Mouse (Mus musculus): ENCODE measurements around the gene Emp2.

Emp2 gene

GRCm38 (mm10) chr16:10313646-10314088 lies at the start of gene Emp2:
Emp2 (minus strand) TSS chr16:10313968.
- no peak for DNase-seq (ENCODE audit: low spot score)

- DNase-seq (ENCODE audit: low spot score), result no peak
Observed at GRCm38 (mm10) chr16:10363061-10363460, 49.3 kb upstream of the Emp2 start.

GRCm38 (mm10) chr16:10359241-10359640 lies 45.5 kb upstream of the Emp2 start:
- DNase-seq (ENCODE audit: low spot score), result no peak

GRCm38 (mm10) chr16:10358010-10358934 lies 44.5 kb upstream of the Emp2 start:
- DNase-seq (ENCODE audit: low spot score), result no peak

GRCm38 (mm10) chr16:10355004-10355403 lies 41.2 kb upstream of the Emp2 start:
- DNase-seq (ENCODE audit: low spot score), result peak; percentile 52

GRCm38 (mm10) chr16:10351050-10351636 lies 37.4 kb upstream of the Emp2 start:
- no peak for DNase-seq (ENCODE audit: low spot score)

- DNase-seq (ENCODE audit: low spot score), result no peak
Observed at GRCm38 (mm10) chr16:10349876-10350275, 36.1 kb upstream of the Emp2 start.

- no peak for DNase-seq (ENCODE audit: low spot score)
Observed at GRCm38 (mm10) chr16:10349436-10349835, 35.7 kb upstream of the Emp2 start.

- DNase-seq (ENCODE audit: low spot score), result no peak
Observed at GRCm38 (mm10) chr16:10347551-10347950, 33.8 kb upstream of the Emp2 start.

GRCm38 (mm10) chr16:10341110-10341509 lies 27.3 kb upstream of the Emp2 start:
- DNase-seq (ENCODE audit: low spot score), result no peak

GRCm38 (mm10) chr16:10339930-10340329 lies 26.2 kb upstream of the Emp2 start:
- DNase-seq (ENCODE audit: low spot score), result no peak

- DNase-seq (ENCODE audit: low spot score), result peak; percentile 37
Observed at GRCm38 (mm10) chr16:10338601-10339000, 24.8 kb upstream of the Emp2 start.

- peak; percentile 50 for DNase-seq (ENCODE audit: low spot score)
Observed at GRCm38 (mm10) chr16:10337422-10338197, 23.8 kb upstream of the Emp2 start.

- DNase-seq (ENCODE audit: low spot score), result peak; percentile 33
Observed at GRCm38 (mm10) chr16:10336454-10337421, 23.0 kb upstream of the Emp2 start.

GRCm38 (mm10) chr16:10335953-10336352 lies 22.2 kb upstream of the Emp2 start:
- no peak for DNase-seq (ENCODE audit: low spot score)

GRCm38 (mm10) chr16:10332732-10333131 lies 19.0 kb upstream of the Emp2 start:
- no peak for DNase-seq (ENCODE audit: low spot score)

GRCm38 (mm10) chr16:10330586-10331495 lies 17.1 kb upstream of the Emp2 start:
- DNase-seq (ENCODE audit: low spot score), result no peak

GRCm38 (mm10) chr16:10327563-10328333 lies 14.0 kb upstream of the Emp2 start:
- no peak for DNase-seq (ENCODE audit: low spot score)

GRCm38 (mm10) chr16:10319914-10320569 lies 6.3 kb upstream of the Emp2 start:
- no peak for DNase-seq (ENCODE audit: low spot score)

All from layer of hippocampus, adult 11-12 months (tissue).